Mouse (Mus musculus) adrenal gland, adult 2 months (tissue): ENCODE measurements around the gene Paf1. TPM values are rescaled to one million over a fixed set of nuclear protein-coding genes. Genes with fewer than 3 reads are reported as not detected.

ENCODE experiments used
- DNase-seq: peaks from one replicate; pipeline ENCODE4 v3.0.0; 2021
- polyA plus RNA-seq: library from polyadenylated mRNA; depleted of rRNA; stranded (reverse); fragments of >200 nt; gene quantifications from 2 replicates; pipeline ENCODE4 v1.2.3, GENCODE M21; 2012; rRNA removed
- total RNA-seq, 2 experiments: library from RNA; stranded (reverse); gene quantifications; 2 replicates each; pipeline ENCODE4 v1.2.3; 2021

The Paf1 gene
- total and polyA plus RNA-seq, 3 experiments = 73.4 to 399 (median 104) TPM

- peak; percentile 40 for DNase-seq
These were observed 43.0 kb downstream of the Paf1 start for GRCm38 (mm10) chr7:28435660-28436259.

GRCm38 (mm10) chr7:28436271-28436904 lies 43.6 kb downstream of the Paf1 start:
- peak; percentile 100 for DNase-seq

DNA sequence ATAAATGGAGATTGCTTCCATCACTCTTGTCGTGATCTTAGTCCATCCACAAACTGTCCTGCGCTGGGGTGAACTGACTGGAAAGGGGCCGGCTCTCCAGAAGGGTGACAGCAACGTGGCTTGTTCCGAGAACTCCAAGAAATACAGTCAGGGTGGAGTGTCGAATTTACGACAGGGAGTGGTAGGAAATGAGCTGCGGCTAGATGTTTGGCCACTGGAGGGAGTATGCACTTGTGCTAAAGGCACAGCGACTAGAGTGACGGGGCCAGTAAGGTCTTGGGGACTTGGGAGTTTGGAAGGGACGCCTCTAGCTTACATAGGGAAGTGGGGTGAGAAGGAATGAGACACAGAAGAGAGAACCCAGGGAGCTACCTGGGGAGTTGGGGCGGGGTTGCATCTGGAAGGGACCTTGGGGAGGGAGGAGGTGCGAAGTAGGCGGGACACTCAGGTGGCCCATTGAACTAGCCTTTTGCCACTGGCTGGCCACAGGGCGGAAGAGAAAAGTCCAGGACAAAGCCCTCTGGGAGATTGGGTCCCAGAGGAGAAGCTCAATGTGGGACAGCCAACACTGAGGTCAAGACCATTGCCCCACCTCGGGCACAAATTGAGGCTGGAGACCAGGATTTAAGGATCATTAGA lies 44.3 kb downstream of the Paf1 start, which contains the start of gene Gmfg:
Gene Gmfg, plus strand, starts transcription at position 516 of the 639 bp plus-strand sequence.
- peak; percentile 84 for DNase-seq

DNA sequence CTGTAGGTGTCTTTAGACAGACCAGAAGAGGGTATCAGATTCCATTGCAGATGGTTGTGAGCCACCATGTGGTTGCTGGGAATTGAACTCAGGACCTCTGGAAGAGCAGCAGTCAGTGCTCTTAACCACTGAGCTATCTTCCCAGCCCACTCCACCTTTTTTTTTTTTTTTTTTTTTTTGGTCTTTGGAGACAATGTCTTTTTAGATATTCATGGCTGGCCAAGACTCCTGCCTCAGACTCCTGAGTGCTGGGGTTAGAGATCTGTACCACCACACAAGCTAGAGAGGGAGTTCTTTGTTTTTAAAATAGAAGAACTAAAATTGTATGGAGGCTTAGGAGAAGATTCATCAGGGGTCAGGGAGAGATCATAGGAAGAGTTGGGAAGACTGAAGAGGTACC lies 45.2 kb downstream of the Paf1 start:
- no peak for DNase-seq

- DNase-seq = no peak
These were observed 46.0 kb downstream of the Paf1 start for GRCm38 (mm10) chr7:28438771-28439170.

DNA sequence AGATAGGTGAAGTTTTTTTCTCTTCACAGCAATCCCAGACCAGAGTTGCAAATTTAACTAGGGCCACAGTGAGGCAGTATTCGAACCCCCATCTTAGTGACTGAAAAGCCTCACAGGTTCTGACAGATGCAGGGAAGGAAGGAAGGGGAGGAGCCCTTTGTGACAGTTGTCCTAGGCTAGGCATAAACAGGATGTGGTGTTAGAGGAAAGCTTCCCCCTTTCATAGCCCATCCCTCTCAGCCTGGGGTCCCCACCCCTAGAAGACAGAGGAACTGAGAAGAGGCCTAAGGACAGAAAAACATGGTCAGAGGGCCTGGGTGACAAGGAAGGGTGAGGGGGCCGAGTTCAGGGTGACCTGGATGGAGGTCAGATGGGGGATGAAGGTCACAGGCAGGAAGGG lies 48.0 kb downstream of the Paf1 start:
- DNase-seq = peak; percentile 42

DNA sequence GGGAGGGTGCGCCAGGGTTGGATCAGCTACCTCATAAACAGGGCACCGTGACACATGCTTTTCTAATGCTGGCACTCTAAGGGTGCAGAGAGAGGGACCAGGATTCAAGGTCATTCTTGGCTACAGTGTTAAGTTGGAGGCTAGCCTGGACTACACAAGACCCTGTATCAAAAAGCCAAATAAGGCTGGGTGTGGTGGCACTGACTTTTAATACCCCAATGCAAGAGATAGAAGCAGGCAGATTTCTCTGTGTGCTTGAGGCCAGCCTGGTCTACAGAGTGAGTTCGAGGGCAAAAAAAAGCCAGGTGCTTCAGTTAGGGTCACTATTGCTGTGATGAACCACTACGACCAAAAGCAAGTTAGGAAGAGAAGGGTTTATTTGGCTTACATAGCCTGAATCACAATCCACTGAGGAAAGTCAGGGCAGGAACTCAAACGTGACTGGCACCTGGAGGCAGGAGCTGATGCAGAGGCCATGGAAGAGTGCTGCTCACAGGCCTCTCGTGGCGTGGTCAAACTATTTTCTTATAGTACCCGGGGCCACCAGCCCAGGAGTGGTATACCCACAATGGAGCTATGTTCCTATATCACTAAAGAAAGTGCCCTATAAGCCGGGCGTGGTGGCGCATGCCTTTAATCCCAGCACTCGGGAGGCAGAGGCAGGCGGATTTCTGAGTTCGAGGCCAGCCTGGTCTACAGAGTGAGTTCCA lies 49.2 kb downstream of the Paf1 start:
- no peak for DNase-seq

DNA sequence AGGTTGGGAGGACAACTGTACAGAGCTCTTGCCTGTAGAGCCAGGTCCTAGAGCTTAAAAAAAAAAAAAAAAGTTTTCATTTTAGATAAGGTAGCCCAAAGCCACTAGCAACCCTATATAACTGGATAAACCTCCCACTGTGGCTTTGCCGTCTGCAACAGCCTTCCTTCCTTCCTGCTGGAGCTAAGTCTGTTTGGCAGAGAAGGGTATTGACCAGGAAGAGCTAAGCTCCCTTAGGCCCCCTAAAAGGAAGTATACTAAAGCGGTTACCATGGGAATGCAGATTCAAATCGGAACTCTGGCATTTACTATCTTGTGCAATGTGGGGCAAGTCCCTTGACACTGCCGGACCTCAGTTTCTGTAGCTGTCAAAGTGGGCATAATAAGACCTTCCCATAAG lies 49.9 kb downstream of the Paf1 start:
- no peak for DNase-seq

DNA sequence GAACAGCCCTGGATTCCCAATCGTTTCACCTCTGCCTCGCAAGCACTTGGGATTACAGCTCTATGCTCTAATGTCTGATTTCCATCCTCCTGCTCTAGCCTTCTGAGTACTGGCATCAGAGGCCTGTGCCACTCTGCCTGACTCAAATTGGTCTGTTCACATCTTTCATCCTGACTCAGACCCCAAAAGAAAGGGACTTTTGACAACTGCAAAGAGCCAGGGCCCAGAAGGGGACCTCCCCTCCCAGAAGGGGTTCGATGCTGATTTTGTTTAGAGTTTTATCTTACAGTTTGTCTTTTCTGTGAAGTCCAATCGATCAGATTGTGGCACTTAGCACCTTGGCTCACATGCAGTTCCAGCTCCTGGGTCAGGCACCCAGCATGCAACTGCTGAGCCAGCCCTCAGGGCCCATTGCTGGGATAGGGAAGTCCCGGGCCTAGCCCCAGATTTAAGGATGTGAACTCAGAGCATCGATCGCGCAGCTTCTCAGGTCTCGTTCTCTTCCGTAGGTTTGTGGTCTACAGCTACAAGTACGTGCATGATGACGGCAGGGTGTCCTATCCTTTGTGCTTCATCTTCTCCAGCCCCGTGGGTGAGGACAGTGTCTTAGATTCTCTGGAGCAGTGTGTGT lies 51.7 kb downstream of the Paf1 start:
- DNase-seq = no peak

- DNase-seq = peak; percentile 81
These were observed 53.7 kb downstream of the Paf1 start for GRCm38 (mm10) chr7:28446446-28446845.

GRCm38 (mm10) chr7:28447101-28447830 lies 54.5 kb downstream of the Paf1 start:
- peak; percentile 71 for DNase-seq

DNA sequence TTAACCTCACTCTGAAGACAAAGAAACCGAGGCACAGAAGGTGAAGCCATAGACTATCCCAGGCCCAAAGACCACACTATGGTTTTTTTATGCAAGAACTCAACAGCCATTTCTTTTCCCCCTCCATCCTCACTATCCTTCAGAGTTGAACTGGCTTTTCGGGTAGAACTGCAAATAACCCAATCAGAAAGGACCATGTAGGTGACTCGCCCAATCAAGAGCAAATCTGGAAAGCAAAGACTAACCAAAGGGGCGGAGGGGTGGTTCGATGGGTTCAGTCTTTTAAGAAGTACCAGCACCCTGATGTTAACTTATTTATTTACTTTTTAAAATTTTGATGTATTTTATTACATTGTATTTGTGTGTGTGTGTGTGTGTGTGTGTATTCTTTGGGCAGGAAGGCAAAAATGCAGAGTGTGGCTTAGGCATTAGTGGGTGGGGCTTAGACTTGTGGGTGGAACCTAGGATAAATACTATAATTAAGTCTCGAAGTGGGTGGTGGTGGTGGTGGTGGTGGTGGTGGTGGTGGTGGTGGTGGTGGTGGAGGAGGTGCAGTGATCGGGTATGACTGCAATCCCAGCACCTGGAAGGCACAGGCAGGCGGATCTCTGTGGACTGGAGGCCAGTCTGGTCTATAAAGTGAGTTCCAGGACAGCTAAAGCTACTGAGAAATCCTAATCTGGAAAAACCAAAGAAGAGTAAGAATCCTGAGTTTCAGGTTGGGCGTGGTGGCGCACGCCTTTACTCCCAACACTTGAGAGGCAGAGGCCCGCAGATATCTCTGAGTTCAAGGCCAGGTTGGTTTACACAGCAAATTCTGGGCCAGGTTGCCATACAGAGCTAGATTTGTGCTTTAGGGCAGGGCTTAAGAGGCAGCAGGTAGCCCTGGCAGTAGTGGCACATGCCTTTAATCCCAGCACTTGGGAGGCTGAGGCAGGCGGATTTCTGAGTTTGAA lies 55.4 kb downstream of the Paf1 start:
- no peak for DNase-seq

Other genes starting within 250 kb of the Paf1 start
- 100 to 1,000 TPM in 1 of 2 experiments, 10 to 100 TPM in 1; 99.5 to 104 TPM for gene Fbl, start 223.2 kb upstream of the Paf1 start, total RNA-seq
- gene Fbl, start 223.2 kb upstream of the Paf1 start, polyA plus RNA-seq = 27.2 and 34.7 TPM in 2 replicates
- gene Dyrk1b, start 213.5 kb upstream of the Paf1 start, total RNA-seq = 10 to 100 TPM; 25.5 to 33.4 TPM
- gene Dyrk1b, start 213.5 kb upstream of the Paf1 start, polyA plus RNA-seq = 104 and 107 TPM in 2 replicates
- gene Eid2, start 125.1 kb upstream of the Paf1 start, total RNA-seq = 10 to 100 TPM; 23.4 to 24.4 TPM
- 30.4 and 36.8 TPM in 2 replicates for gene Eid2, start 125.1 kb upstream of the Paf1 start, polyA plus RNA-seq
- gene Eid2b, start 115.2 kb upstream of the Paf1 start, total RNA-seq = 10 to 100 TPM in 1 of 2 experiments, 1 to 10 TPM in 1; 9.1 to 17.6 TPM
- 44.8 and 49.6 TPM in 2 replicates for gene Eid2b, start 115.2 kb upstream of the Paf1 start, polyA plus RNA-seq
- gene Selenov, start 101.8 kb upstream of the Paf1 start, total RNA-seq = not detected
- gene Selenov, start 101.8 kb upstream of the Paf1 start, polyA plus RNA-seq = 0.19 TPM in 1 of 2 replicates, not detected in the other
- under 1 TPM in 1 of 2 experiments, not detected in 1; 0.10 TPM for gene Dll3, start 90.7 kb upstream of the Paf1 start, total RNA-seq
- gene Dll3, start 90.7 kb upstream of the Paf1 start, polyA plus RNA-seq = 0.16 and 0.29 TPM in 2 replicates
- gene Timm50, start 80.9 kb upstream of the Paf1 start, total RNA-seq = 10 to 100 TPM; 66.6 to 99.9 TPM
- 90.5 and 101 TPM in 2 replicates for gene Timm50, start 80.9 kb upstream of the Paf1 start, polyA plus RNA-seq
- gene Supt5, start 54.2 kb upstream of the Paf1 start, total RNA-seq = 100 to 1,000 TPM; 156 to 171 TPM
- gene Supt5, start 54.2 kb upstream of the Paf1 start, polyA plus RNA-seq = 163 and 190 TPM in 2 replicates
- 1,000 to 10,000 TPM in 1 of 2 experiments, 100 to 1,000 TPM in 1; 895 to 1,085 TPM for gene Rps16, start 42.3 kb upstream of the Paf1 start, total RNA-seq
- gene Rps16, start 42.3 kb upstream of the Paf1 start, polyA plus RNA-seq = 555 and 709 TPM in 2 replicates
- 10 to 100 TPM; 14.9 to 15.6 TPM for gene Plekhg2, start 20.4 kb upstream of the Paf1 start, total RNA-seq
- 22.5 and 23.2 TPM in 2 replicates for gene Plekhg2, start 20.4 kb upstream of the Paf1 start, polyA plus RNA-seq
- 10 to 100 TPM; 16.3 to 19.4 TPM for gene Zfp36, start 12.7 kb upstream of the Paf1 start, total RNA-seq
- gene Zfp36, start 12.7 kb upstream of the Paf1 start, polyA plus RNA-seq = 25.9 and 32.3 TPM in 2 replicates
- 10 to 100 TPM; 39.6 to 49.7 TPM for gene Med29, start 243 bp upstream of the Paf1 start, total RNA-seq
- gene Med29, start 243 bp upstream of the Paf1 start, polyA plus RNA-seq = 72.1 and 88.5 TPM in 2 replicates
- 10 to 100 TPM in 1 of 2 experiments, 1 to 10 TPM in 1; 7.1 to 10.4 TPM for gene Gmfg, start 44.5 kb downstream of the Paf1 start, total RNA-seq
- gene Gmfg, start 44.5 kb downstream of the Paf1 start, polyA plus RNA-seq = 0.58 and 0.89 TPM in 2 replicates
- 10 to 100 TPM; 12.9 to 25.4 TPM for gene Lrfn1, start 59.0 kb downstream of the Paf1 start, total RNA-seq
- gene Lrfn1, start 59.0 kb downstream of the Paf1 start, polyA plus RNA-seq = 33.6 and 37.1 TPM in 2 replicates
- gene Ifnl2, start 117.5 kb downstream of the Paf1 start, total RNA-seq = not detected
- 0.33 and 1.00 TPM in 2 replicates for gene Ifnl2, start 117.5 kb downstream of the Paf1 start, polyA plus RNA-seq
- gene Ifnl3, start 129.9 kb downstream of the Paf1 start, total RNA-seq = not detected
- gene Ifnl3, start 129.9 kb downstream of the Paf1 start, polyA plus RNA-seq = 0.48 and 0.59 TPM in 2 replicates
- gene Sycn, start 147.9 kb downstream of the Paf1 start, total RNA-seq = not detected
- gene Sycn, start 147.9 kb downstream of the Paf1 start, polyA plus RNA-seq = 0.44 and 0.48 TPM in 2 replicates
- not detected for gene Nccrp1, start 154.3 kb downstream of the Paf1 start, total RNA-seq
- gene Nccrp1, start 154.3 kb downstream of the Paf1 start, polyA plus RNA-seq = 0.10 TPM in 1 of 2 replicates, not detected in the other
- gene Samd4b, start 205.2 kb downstream of the Paf1 start, total RNA-seq = 10 to 100 TPM; 61.0 to 78.2 TPM
- gene Samd4b, start 205.2 kb downstream of the Paf1 start, polyA plus RNA-seq = 127 and 146 TPM in 2 replicates
- 10 to 100 TPM; 28.7 to 29.6 TPM for gene Pak4, start 205.2 kb downstream of the Paf1 start, total RNA-seq
- gene Pak4, start 205.2 kb downstream of the Paf1 start, polyA plus RNA-seq = 53.5 and 54.9 TPM in 2 replicates
- not detected for gene Acp7, start 238.4 kb downstream of the Paf1 start, total RNA-seq
- gene Acp7, start 238.4 kb downstream of the Paf1 start, polyA plus RNA-seq = not detected in 2 replicates